Mouse (Mus musculus) megakaryocyte progenitor cell, adult 5-6 weeks (primary cell): ENCODE data around the gene Them4. TPM values are rescaled to one million over a fixed set of nuclear protein-coding genes. Genes with fewer than 3 reads are reported as not detected.
"Not testable (repeated sequence)": the region's sequence is repeated elsewhere in the genome, so short reads cannot be mapped to it uniquely, and the experiment has no call there.

Experiments used
- ATAC-seq: replicated peaks from 2 replicates; pipeline ENCODE4 v1.8.0; 2016; ENCODE audit warnings: mild to moderate bottlenecking, moderate TSS enrichment, inconsistent platforms; ENCODE audit not compliant: poor library complexity
- total RNA-seq, 2 experiments: library from RNA; stranded (forward) in 1 of 2; stranded (reverse) in 1 of 2; fragments of 157-497, 149-512 nt in 1 of 2; fragments of 200-1000 nt in 1 of 2; gene quantifications; 2 replicates each; pipeline versions ENCODE4 v1.2.3 to v1.2.4; 2015 to 2017

Them4 gene
- 5.6 and 6.0 TPM in 2 replicates for total RNA-seq (2015)
- total RNA-seq (2017), result 2.8 and 3.6 TPM in 2 replicates

GRCm38 (mm10) chr3:94309633-94310363 is at the start of gene Them4:
Gene Them4, plus strand, starts transcription at chr3:94310089.
- ATAC-seq, result peak; percentile 95

- peak; percentile 61 for ATAC-seq
These were observed 49.3 kb upstream of the Them4 start for GRCm38 (mm10) chr3:94260598-94260997.

- not testable (repeated sequence) for ATAC-seq
These were observed 46.2 kb upstream of the Them4 start, which contains the start of gene Gm4778 for GRCm38 (mm10) chr3:94263736-94264135. Gene Gm4778, plus strand, starts transcription at chr3:94264036.

GRCm38 (mm10) chr3:94275991-94276390 is 33.9 kb upstream of the Them4 start:
- no peak for ATAC-seq

GRCm38 (mm10) chr3:94305457-94305856 is 4.4 kb upstream of the Them4 start:
- no peak for ATAC-seq

- no peak for ATAC-seq
These were observed 2.9 kb upstream of the Them4 start for GRCm38 (mm10) chr3:94306975-94307374.

- no peak for ATAC-seq
These were observed 602 bp downstream of the Them4 start for GRCm38 (mm10) chr3:94310491-94310890.

- no peak for ATAC-seq
These were observed 1.0 kb downstream of the Them4 start for GRCm38 (mm10) chr3:94310911-94311310.

GRCm38 (mm10) chr3:94311376-94311775 is 1.5 kb downstream of the Them4 start:
- ATAC-seq, result no peak

- ATAC-seq, result no peak
These were observed 18.8 kb downstream of the Them4 start for GRCm38 (mm10) chr3:94328681-94329080.

- ATAC-seq, result peak; percentile 68
These were observed 24.6 kb downstream of the Them4 start for GRCm38 (mm10) chr3:94334442-94334841.

- ATAC-seq, result no peak
These were observed 28.6 kb downstream of the Them4 start for GRCm38 (mm10) chr3:94338522-94338921.

GRCm38 (mm10) chr3:94341959-94342422 is 32.1 kb downstream of the Them4 start, which contains the start of gene Them5:
Gene Them5, plus strand, starts transcription at chr3:94342099.
- ATAC-seq, result no peak

- ATAC-seq, result no peak
These were observed 32.7 kb downstream of the Them4 start for GRCm38 (mm10) chr3:94342552-94342951.

- no peak for ATAC-seq
These were observed 34.3 kb downstream of the Them4 start for GRCm38 (mm10) chr3:94344182-94344581.

- ATAC-seq, result no peak
These were observed 35.0 kb downstream of the Them4 start for GRCm38 (mm10) chr3:94344897-94345296.

- no peak for ATAC-seq
These were observed 38.3 kb downstream of the Them4 start for GRCm38 (mm10) chr3:94348146-94348545.

- ATAC-seq, result no peak
These were observed 50.9 kb downstream of the Them4 start for GRCm38 (mm10) chr3:94360812-94361211.

GRCm38 (mm10) chr3:94362138-94362537 is 52.2 kb downstream of the Them4 start, which contains the start of gene C2cd4d:
Gene C2cd4d, plus strand, starts transcription at chr3:94362438.
- ATAC-seq, result no peak

- 0 out of 2 replicates have a peak, but pooled peaks have one; percentile 11 for ATAC-seq
These were observed 53.6 kb downstream of the Them4 start for GRCm38 (mm10) chr3:94363291-94364153.

GRCm38 (mm10) chr3:94364154-94364526 is 54.3 kb downstream of the Them4 start:
- ATAC-seq, result no peak

GRCm38 (mm10) chr3:94366761-94367160 is 56.9 kb downstream of the Them4 start:
- ATAC-seq, result peak; percentile 96
